Mouse (Mus musculus): ENCODE measurements at regions not wholly inside any gene's neighbourhood (a gene's known extent, or its start where the extent isn't known, plus 50 kb on each side); places are given as distances from the start of the nearest gene placed in this dataset.

DNA sequence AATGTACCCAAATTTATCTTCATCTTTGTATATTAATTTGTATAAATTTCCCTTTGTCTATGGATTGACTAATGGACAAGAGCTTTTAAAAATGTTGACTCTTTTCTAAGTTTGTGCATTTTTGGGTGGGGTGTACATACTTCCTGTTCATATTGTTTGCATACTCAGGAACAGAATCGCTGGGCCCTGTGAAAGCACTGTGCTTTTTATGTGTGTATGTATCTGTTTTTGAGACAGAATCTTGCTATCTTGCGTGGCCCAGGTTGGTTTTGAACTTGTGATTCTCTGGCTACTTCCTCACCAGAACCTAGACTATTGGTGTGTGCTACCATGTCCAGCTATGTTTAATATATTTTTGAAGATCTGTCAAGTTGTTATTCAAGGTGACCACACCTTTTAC lies 78.8 kb upstream of the Caprin1 start:
- Histone ChIP-seq H3K27ac (ENCODE audit: control insufficient read depth, insufficient read depth, low read depth, low read length, poor library complexity) (no peak overlapping the region), H3K4me3 (replicated peaks; ENCODE audit: control insufficient read depth, low read depth, low read length) (no peak overlapping the region), H3K4me1 (ENCODE audit: control insufficient read depth, insufficient read depth, low read length) (peaks cover 7% of the 10 kb centered on the region)
- 52% methylated on average over 2 of the region's 2 CpGs for WGBS
- TF ChIP-seq POLR2A (IDR thresholded peaks at IDR 0.05; ENCODE audit: borderline replicate concordance, control insufficient read depth, low read depth, low read length) (no peak), CTCF (IDR thresholded peaks at IDR 0.05; ENCODE audit: control insufficient read depth, insufficient read depth, low read length) (no peak)

DNA sequence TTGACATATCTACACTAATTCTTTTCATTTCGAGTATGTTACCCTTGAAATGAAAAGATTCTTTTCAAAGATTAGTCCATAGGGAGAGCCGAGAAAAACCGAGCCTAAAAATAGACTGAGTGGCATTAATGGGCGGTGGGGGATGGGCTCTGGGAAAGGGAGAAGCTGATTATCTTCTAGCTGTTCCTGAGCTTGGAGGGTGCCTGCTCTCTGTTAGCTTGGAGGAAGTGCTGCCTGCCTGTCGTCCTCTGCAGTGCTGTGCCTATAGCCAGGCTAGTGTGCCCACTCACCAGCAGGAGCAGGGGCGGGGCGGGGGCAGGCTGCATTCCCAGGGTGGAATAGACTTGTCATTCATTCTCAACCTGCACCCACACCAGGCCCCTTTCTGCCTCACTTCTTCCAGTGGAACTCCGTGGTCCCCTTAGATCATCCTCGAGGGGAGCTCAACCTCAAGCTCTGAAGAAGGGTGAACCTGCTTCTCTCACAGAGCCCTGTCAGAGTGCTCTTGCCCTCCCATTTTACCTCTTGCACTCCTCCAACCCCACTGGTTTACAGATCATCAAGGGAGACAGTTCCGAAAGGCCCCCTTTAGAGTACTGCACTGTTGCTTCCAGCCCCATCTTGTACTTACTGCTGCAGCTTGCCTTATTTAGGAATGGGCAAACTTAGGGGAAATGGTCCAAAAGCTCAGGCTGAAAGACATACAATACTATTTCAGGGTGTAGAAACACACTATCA lies 76.6 kb upstream of the Lmo2 start:
- 26% methylated on average over 10 of the region's 10 CpGs for WGBS
- H3K4me3 ChIP-seq (replicated peaks; ENCODE audit: control insufficient read depth, low read depth, low read length), result no peak overlapping the region
- no peak overlapping the region for H3K27ac ChIP-seq (ENCODE audit: control insufficient read depth, insufficient read depth, low read depth, low read length, poor library complexity)
- H3K4me1 ChIP-seq (ENCODE audit: control insufficient read depth, insufficient read depth, low read length), result peaks cover 2% of the 10 kb centered on the region
- no peak for TF ChIP-seq POLR2A (IDR thresholded peaks at IDR 0.05; ENCODE audit: borderline replicate concordance, control insufficient read depth, low read depth, low read length)
- TF ChIP-seq CTCF (IDR thresholded peaks at IDR 0.05; ENCODE audit: control insufficient read depth, insufficient read depth, low read length), result no peak

DNA sequence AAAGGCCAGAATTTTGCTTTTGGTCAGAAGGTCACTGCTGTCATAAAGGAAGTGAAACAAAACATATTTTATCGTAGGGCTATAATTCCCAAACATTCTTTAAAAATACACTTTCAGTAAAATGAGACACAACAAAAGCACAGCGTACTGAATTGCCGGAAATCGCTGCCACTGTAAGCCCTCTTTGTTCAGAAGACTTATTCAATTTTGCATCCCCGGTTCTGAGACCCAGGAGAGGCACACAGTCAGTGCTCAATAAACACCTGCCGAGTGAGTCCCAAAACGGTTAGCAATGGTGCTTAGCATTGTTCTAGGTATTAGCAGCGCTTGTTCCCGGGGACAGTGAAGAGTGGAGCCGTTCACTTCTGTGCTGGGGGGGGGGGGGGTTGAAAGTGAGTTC lies 72.9 kb upstream of the Lmo2 start:
- H3K27ac ChIP-seq (ENCODE audit: control insufficient read depth, insufficient read depth, low read depth, low read length, poor library complexity), result no peak overlapping the region
- no peak for TF ChIP-seq CTCF (IDR thresholded peaks at IDR 0.05; ENCODE audit: control insufficient read depth, insufficient read depth, low read length)
- no peak overlapping the region for H3K4me3 ChIP-seq (replicated peaks; ENCODE audit: control insufficient read depth, low read depth, low read length)
- WGBS, result 91% methylated on average over 10 of the region's 10 CpGs
- peaks cover 2% of the 10 kb centered on the region for H3K4me1 ChIP-seq (ENCODE audit: control insufficient read depth, insufficient read depth, low read length)

DNA sequence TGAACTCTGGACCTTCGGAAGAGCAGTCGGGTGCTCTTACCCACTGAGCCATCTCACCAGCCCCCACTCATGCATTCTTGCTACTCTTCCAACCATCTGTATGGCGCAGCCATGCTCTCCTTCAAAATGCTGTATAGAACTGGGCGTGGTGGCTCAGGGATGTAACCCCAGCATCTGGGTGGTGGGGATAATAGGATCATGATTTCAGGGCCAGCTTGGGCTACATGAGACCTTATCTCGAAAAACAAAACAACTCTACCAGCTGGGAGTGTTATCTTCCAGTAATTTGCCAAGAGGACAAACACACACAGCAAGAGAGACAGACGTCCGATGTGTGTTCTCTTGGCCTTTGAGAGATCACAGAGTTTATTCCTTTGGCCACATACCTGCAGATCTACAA lies 69.8 kb upstream of the Lmo2 start:
- H3K4me1 ChIP-seq (ENCODE audit: control insufficient read depth, insufficient read depth, low read length), result no peaks in the 10 kb centered on the region; the same call in 1 of the 2 replicates
- no peak for TF ChIP-seq CTCF (IDR thresholded peaks at IDR 0.05; ENCODE audit: control insufficient read depth, insufficient read depth, low read length)
- no peak for TF ChIP-seq POLR2A (IDR thresholded peaks at IDR 0.05; ENCODE audit: borderline replicate concordance, control insufficient read depth, low read depth, low read length)
- no peak overlapping the region for H3K27ac ChIP-seq (ENCODE audit: control insufficient read depth, insufficient read depth, low read depth, low read length, poor library complexity)
- no peak overlapping the region for H3K4me3 ChIP-seq (replicated peaks; ENCODE audit: control insufficient read depth, low read depth, low read length)
- 71% methylated on average over 7 of the region's 7 CpGs for WGBS

DNA sequence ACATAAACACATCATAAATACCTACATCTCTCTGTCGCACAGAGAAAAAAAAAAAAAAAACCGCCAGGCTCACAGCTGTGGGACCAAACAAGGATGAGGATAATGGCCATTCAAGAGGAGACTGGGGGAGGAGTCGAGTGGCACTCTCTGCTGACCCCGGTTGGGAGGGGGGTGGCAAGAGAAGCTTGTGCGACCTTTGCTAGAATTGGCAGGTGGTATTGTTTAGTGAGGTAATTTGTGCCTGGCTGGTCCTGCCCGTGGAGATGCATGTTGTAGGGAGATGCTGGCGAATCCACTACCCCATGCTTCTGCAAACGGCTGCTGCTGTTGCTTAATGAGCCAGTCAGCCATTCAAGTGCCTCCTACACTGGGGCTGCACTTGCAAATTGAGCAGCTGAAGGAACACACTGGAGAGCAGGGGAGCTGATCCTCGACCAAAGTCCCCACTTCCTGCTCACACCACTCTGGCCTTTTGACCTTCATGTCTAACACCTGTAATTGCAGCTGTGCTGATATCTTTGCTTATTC lies 66.5 kb upstream of the Lmo2 start:
- TF ChIP-seq CTCF (IDR thresholded peaks at IDR 0.05; ENCODE audit: control insufficient read depth, insufficient read depth, low read length) (no peak), POLR2A (IDR thresholded peaks at IDR 0.05; ENCODE audit: borderline replicate concordance, control insufficient read depth, low read depth, low read length) (no peak)
- Histone ChIP-seq H3K4me3 (replicated peaks; ENCODE audit: control insufficient read depth, low read depth, low read length) (no peak overlapping the region), H3K27ac (ENCODE audit: control insufficient read depth, insufficient read depth, low read depth, low read length, poor library complexity) (no peak overlapping the region), H3K4me1 (ENCODE audit: control insufficient read depth, insufficient read depth, low read length) (peaks cover 3% of the 10 kb centered on the region; the same call in 1 of the 2 replicates)
- WGBS, result 44% methylated on average over 9 of the region's 9 CpGs

DNA sequence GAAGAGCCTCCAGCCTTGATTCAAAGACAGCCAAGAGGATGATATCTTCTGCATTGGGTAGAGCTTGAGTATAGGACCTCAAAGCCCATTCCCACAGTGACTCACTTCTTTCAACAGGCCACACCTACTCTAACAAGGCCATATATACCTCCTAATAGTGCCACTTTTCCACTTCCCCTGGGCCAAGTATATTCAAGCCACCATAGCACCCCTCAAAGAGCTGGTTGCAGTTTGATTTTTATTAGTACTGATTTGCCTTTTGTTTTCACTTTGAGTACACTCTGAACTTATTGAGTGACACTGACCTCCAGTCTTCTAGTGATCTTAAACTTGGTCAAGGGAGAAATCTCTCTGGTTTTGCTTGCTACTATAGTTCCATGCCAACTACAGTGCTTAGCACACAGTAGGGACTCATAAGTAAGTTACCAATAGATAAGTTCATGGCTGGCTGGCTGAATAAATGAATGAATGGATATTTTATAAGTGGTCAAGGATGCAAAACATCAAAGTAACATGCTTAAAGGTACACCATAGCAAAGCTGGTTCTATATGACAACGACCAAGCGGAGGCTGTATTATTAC lies 64.5 kb upstream of the Lmo2 start:
- Histone ChIP-seq H3K27ac (ENCODE audit: control insufficient read depth, insufficient read depth, low read depth, low read length, poor library complexity) (peak overlapping the region; percentile 77; the same call in 1 of the 2 replicates), H3K4me3 (replicated peaks; ENCODE audit: control insufficient read depth, low read depth, low read length) (no peak overlapping the region), H3K4me1 (ENCODE audit: control insufficient read depth, insufficient read depth, low read length) (peaks cover 4% of the 10 kb centered on the region)
- 56% methylated on average over 2 of the region's 2 CpGs for WGBS
- TF ChIP-seq CTCF (IDR thresholded peaks at IDR 0.05; ENCODE audit: control insufficient read depth, insufficient read depth, low read length) (no peak), POLR2A (IDR thresholded peaks at IDR 0.05; ENCODE audit: borderline replicate concordance, control insufficient read depth, low read depth, low read length) (no peak)

DNA sequence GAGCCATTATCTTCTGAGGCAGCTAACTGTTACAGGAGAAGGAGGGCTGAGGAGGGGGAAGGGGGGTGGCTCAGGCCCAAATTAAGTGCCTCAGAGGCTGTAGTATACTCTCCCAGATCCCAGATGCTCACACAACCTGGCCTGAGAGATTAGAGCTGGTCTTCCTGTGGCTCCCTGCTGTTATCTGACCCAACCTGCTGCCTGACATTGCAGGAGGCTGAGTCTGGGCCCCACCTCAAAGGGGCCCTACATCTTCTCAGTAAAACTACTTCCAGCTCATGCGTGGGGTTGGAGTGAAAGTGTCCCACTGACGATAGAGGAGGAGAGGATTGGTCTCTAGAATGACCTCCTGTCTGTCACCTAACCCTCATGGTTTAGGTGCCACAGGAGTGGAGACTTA lies 64.0 kb upstream of the Lmo2 start:
- Histone ChIP-seq H3K27ac (ENCODE audit: control insufficient read depth, insufficient read depth, low read depth, low read length, poor library complexity) (peak overlapping the region; percentile 77), H3K4me1 (ENCODE audit: control insufficient read depth, insufficient read depth, low read length) (peaks cover 4% of the 10 kb centered on the region), H3K4me3 (replicated peaks; ENCODE audit: control insufficient read depth, low read depth, low read length) (peak overlapping the region; percentile 29)
- no peak for TF ChIP-seq CTCF (IDR thresholded peaks at IDR 0.05; ENCODE audit: control insufficient read depth, insufficient read depth, low read length)
- TF ChIP-seq POLR2A (IDR thresholded peaks at IDR 0.05; ENCODE audit: borderline replicate concordance, control insufficient read depth, low read depth, low read length), result no peak
- whole genome bisulfite sequencing, result 26% methylated on average over 2 of the region's 2 CpGs

DNA sequence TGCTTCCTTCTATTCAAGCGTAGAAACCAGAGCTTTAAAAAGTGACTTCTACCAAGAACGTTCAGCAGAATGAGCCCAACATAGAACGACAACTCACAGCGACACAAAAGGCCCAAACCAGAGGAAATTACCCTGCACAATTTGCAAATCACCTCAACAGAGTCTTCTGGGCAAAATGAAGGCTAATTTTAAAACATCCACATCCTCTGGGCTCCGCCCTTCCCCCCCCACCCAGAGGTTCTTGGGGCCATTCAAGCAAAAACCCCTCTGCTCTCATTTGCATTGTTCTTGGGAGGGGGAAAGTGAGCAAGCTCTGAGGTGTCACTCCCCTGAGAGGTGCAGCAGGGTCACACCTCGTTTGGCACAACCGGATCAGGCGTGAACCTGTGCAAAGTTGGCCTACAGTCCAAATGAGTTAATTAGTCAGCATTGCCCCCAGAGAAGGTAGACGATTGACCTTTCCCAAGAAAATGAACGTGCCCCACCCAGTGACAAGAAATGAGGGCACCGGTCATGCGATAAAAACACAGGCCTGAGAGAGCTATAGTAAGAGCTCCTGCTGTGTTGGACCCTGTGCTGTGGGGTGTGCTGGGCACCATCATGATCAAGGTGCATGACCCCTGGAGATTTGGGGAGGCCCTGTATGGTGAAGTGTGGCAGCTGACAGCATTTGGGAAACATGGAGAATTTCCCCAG lies 62.7 kb upstream of the Lmo2 start:
- WGBS, result 37% methylated on average over 12 of the region's 12 CpGs
- Histone ChIP-seq H3K4me3 (replicated peaks; ENCODE audit: control insufficient read depth, low read depth, low read length) (no peak overlapping the region), H3K4me1 (ENCODE audit: control insufficient read depth, insufficient read depth, low read length) (peaks cover 4% of the 10 kb centered on the region), H3K27ac (ENCODE audit: control insufficient read depth, insufficient read depth, low read depth, low read length, poor library complexity) (peak overlapping the region; percentile 93)
- no peak for TF ChIP-seq CTCF (IDR thresholded peaks at IDR 0.05; ENCODE audit: control insufficient read depth, insufficient read depth, low read length)
- TF ChIP-seq POLR2A (IDR thresholded peaks at IDR 0.05; ENCODE audit: borderline replicate concordance, control insufficient read depth, low read depth, low read length), result no peak
